Mouse (Mus musculus) kidney, postnatal 0 days (tissue): ENCODE measurements around the gene AI413582. TPM values are rescaled to one million over a fixed set of nuclear protein-coding genes. Genes with fewer than 3 reads are reported as not detected.

Source experiments
- ATAC-seq: fragments of 200-750 bp; cut with Nextera tagmentation; replicated peaks from 2 replicates; pipeline ENCODE4 v1.8.0; 2017; ENCODE audit warnings: low read depth, moderate number of reproducible peaks, moderate TSS enrichment, moderate library complexity; ENCODE audit not compliant: low FRiP score
- DNase-seq: peaks from one replicate; pipeline ENCODE4 v3.0.0-alpha.2; 2016; ENCODE audit warnings: low spot score
- H3K27ac ChIP-seq: fragments of 300-500 bp; sonication (generic); 2 replicates; pipeline ENCODE4 v1.5.1; 2014; ENCODE audit warnings: mild to moderate bottlenecking
- H3K27me3 ChIP-seq: fragments of 300-500 bp; sonication (generic); 2 replicates; pipeline ENCODE4 v1.6.1; 2014; ENCODE audit warnings: low read length, mixed read lengths; ENCODE audit not compliant: insufficient read depth
- H3K36me3 ChIP-seq: fragments of 300-500 bp; sonication (generic); 2 replicates; pipeline ENCODE4 v1.6.1; 2014; ENCODE audit warnings: low read length, mixed read lengths; ENCODE audit not compliant: insufficient read depth
- H3K4me1 ChIP-seq: fragments of 300-500 bp; sonication (generic); replicated peaks from 2 replicates; pipeline ENCODE4 v1.6.1; 2014; ENCODE audit warnings: antibody characterized with exemption, low read length, mixed read lengths; ENCODE audit not compliant: insufficient read depth
- H3K4me2 ChIP-seq: fragments of 300-500 bp; sonication (generic); 2 replicates; pipeline ENCODE4 v1.6.1; 2014; ENCODE audit warnings: mild to moderate bottlenecking, low read length, moderate library complexity, mixed read lengths
- H3K4me3 ChIP-seq: fragments of 300-500 bp; sonication (generic); replicated peaks from 2 replicates; pipeline ENCODE4 v1.5.1; 2014; ENCODE audit warnings: low read depth, low read length
- H3K9ac ChIP-seq: fragments of 300-500 bp; sonication (generic); 2 replicates; pipeline ENCODE4 v1.6.1; 2014; ENCODE audit warnings: low read depth, low read length
- H3K9me3 ChIP-seq: fragments of 300-500 bp; sonication (generic); replicated peaks from 2 replicates; pipeline ENCODE4 v1.6.1; 2016; ENCODE audit warnings: low read length, inconsistent platforms, mixed read lengths
- CTCF ChIP-seq: IDR thresholded peaks from 2 replicates; pipeline ENCODE4 v1.5.1; 2016; ENCODE audit warnings: antibody characterized with exemption, low read depth, mild to moderate bottlenecking, moderate library complexity
- WGBS: fragments of 180-500 bp; shearing (Covaris S2); extraction: QIAGEN DNeasy Blood & Tissue Kit; methylation state at CpG from one replicate; pipeline ENCODE4 v1.1.7; 2014; 5-methylcytosine and 5-hydroxymethylcytosine counted together
- polyA plus RNA-seq: library from polyadenylated mRNA; unstranded; fragments of >200 nt; fragmentation: Nextera tagmentation; extraction: Ambion mirVana; gene quantifications from 2 replicates; pipeline ENCODE4 v1.2.1, GENCODE M21; 2015

Gene AI413582
- polyA plus RNA-seq, 1 experiment from 2014 or later = 34.5 TPM

GRCm38 (mm10) chr17:27580392-27581068 is 15.0 kb upstream of the AI413582 start:
- WGBS = 75% methylated on average over 20 of the region's 20 CpGs
- no peak for ATAC-seq

GRCm38 (mm10) chr17:27579816-27580215 is 14.3 kb upstream of the AI413582 start:
- H3K27me3 ChIP-seq = no peaks in the 10 kb centered on the region
- no peak overlapping the region for H3K9ac ChIP-seq
- no peaks in the 10 kb centered on the region for H3K4me1 ChIP-seq
- WGBS = 82% methylated on average over 8 of the region's 8 CpGs
- H3K9me3 ChIP-seq = no peaks in the 10 kb centered on the region
- no peak overlapping the region for H3K4me2 ChIP-seq
- H3K4me3 ChIP-seq = no peak overlapping the region
- ATAC-seq (no peak), DNase-seq (no peak)
- TF ChIP-seq CTCF = no peak
- H3K27ac ChIP-seq = no peak overlapping the region
- H3K36me3 ChIP-seq = peaks cover 22% of the 10 kb centered on the region

More at GRCm38 (mm10) chr17:27580392-27581068, 15.0 kb upstream of the AI413582 start:
- H3K36me3 ChIP-seq = peaks cover 22% of the 10 kb centered on the region
- H3K9ac ChIP-seq = no peak overlapping the region
- H3K27me3 ChIP-seq = no peaks in the 10 kb centered on the region
- no peaks in the 10 kb centered on the region for H3K4me1 ChIP-seq
- no peak for TF ChIP-seq CTCF
- no peak overlapping the region for H3K27ac ChIP-seq
- DNase-seq = no peak
- H3K9me3 ChIP-seq = no peaks in the 10 kb centered on the region
- no peak overlapping the region for H3K4me2 ChIP-seq
- H3K4me3 ChIP-seq = no peak overlapping the region

- no peak for DNase-seq
Measured at GRCm38 (mm10) chr17:27578487-27578886, 12.9 kb upstream of the AI413582 start.

GRCm38 (mm10) chr17:27577468-27577867 is 11.9 kb upstream of the AI413582 start:
- no peaks in the 10 kb centered on the region for H3K9me3 ChIP-seq
- H3K27ac ChIP-seq = no peak overlapping the region
- H3K4me2 ChIP-seq = no peak overlapping the region
- DNase-seq = peak; percentile 51
- H3K9ac ChIP-seq = no peak overlapping the region
- WGBS = 47% methylated on average over 6 of the region's 6 CpGs
- no peak overlapping the region for H3K4me3 ChIP-seq
- no peak for ATAC-seq
- peak; percentile 54; the same call in 1 of the 2 replicates for TF ChIP-seq CTCF
- H3K36me3 ChIP-seq = peaks cover 19% of the 10 kb centered on the region
- H3K4me1 ChIP-seq = no peaks in the 10 kb centered on the region
- H3K27me3 ChIP-seq = no peaks in the 10 kb centered on the region

More at GRCm38 (mm10) chr17:27578487-27578886, 12.9 kb upstream of the AI413582 start:
- Histone ChIP-seq H3K27me3 (no peaks in the 10 kb centered on the region), H3K9me3 (no peaks in the 10 kb centered on the region), H3K27ac (no peak overlapping the region), H3K4me2 (no peak overlapping the region), H3K4me3 (no peak overlapping the region), H3K4me1 (no peaks in the 10 kb centered on the region), H3K36me3 (peaks cover 19% of the 10 kb centered on the region), H3K9ac (no peak overlapping the region)
- WGBS = 95% methylated on average over 10 of the region's 10 CpGs
- TF ChIP-seq CTCF = no peak
- ATAC-seq = no peak

GRCm38 (mm10) chr17:27576056-27576455 is 10.5 kb upstream of the AI413582 start:
- no peak for TF ChIP-seq CTCF
- H3K4me1 ChIP-seq = no peaks in the 10 kb centered on the region
- H3K27me3 ChIP-seq = no peaks in the 10 kb centered on the region
- H3K4me3 ChIP-seq = no peak overlapping the region
- WGBS = 78% methylated on average over 7 of the region's 7 CpGs
- no peak overlapping the region for H3K4me2 ChIP-seq
- H3K36me3 ChIP-seq = peaks cover 17% of the 10 kb centered on the region
- no peaks in the 10 kb centered on the region for H3K9me3 ChIP-seq
- DNase-seq = no peak
- ATAC-seq = no peak
- no peak overlapping the region for H3K27ac ChIP-seq
- H3K9ac ChIP-seq = no peak overlapping the region

- Histone ChIP-seq H3K4me2 (no peak overlapping the region), H3K4me1 (no peaks in the 10 kb centered on the region), H3K9ac (no peak overlapping the region), H3K36me3 (peaks cover 14% of the 10 kb centered on the region), H3K4me3 (no peak overlapping the region), H3K9me3 (no peaks in the 10 kb centered on the region), H3K27ac (no peak overlapping the region), H3K27me3 (no peaks in the 10 kb centered on the region)
- DNase-seq (no peak), ATAC-seq (0 out of 2 replicates have a peak, but pooled peaks have one; percentile 8)
- 35% methylated on average over 10 of the region's 10 CpGs for WGBS
- no peak for TF ChIP-seq CTCF
Measured at GRCm38 (mm10) chr17:27575116-27575776, 9.7 kb upstream of the AI413582 start.
